Mouse (Mus musculus): ENCODE data around the gene Med16. TPM values are rescaled to one million over a fixed set of nuclear protein-coding genes. Genes with fewer than 3 reads are reported as not detected.

The Med16 gene
- polyA plus RNA-seq, 1 experiment = 103 TPM

DNA sequence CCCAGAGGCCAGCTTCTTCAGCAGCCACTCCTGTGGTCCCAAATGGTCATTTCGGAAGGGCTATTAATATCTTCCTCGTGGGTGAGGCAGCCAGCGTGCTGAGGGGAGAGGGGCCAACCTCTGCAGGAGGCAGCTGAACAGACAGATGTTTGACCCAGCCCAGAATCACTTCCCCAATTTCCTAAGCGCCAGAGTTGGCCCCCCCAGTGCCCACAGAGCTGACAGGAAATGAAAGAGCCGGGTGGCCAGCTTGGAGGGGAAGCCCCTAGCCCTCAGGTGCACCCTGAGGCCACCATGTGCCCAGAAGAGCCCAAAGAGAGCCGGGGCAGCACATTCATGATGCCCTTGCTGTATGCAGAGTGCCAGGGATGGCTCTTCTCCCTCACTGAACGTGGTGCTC, 32.0 kb upstream of the Med16 start:
- Histone ChIP-seq H3K27ac (ENCODE audit: control insufficient read depth, insufficient read depth, low read length) (no peak overlapping the region), H3K4me3 (ENCODE audit: control insufficient read depth, insufficient read depth, low read length) (no peak overlapping the region), H3K36me3 (ENCODE audit: control insufficient read depth, insufficient read depth, low read length) (no peaks in the 10 kb centered on the region), H3K4me1 (replicated peaks; ENCODE audit: control insufficient read depth, insufficient read depth, low read length) (peaks cover 16% of the 10 kb centered on the region), H3K27me3 (ENCODE audit: control insufficient read depth, insufficient read depth, low read length) (no peaks in the 10 kb centered on the region)
- DNase-seq = no peak
- 15% methylated on average over 7 of the region's 7 CpGs for WGBS
- TF ChIP-seq CTCF (IDR thresholded peaks at IDR 0.05; ENCODE audit: borderline replicate concordance, control insufficient read depth, extremely low read depth, insufficient read depth, low read length, poor library complexity) = no peak
- no peak for TF ChIP-seq POLR2A (IDR thresholded peaks at IDR 0.05; ENCODE audit: control insufficient read depth, extremely low read depth, insufficient read depth, low read length, poor library complexity)

- Histone ChIP-seq H3K27ac (ENCODE audit: control insufficient read depth, insufficient read depth, low read length) (no peak overlapping the region), H3K27me3 (ENCODE audit: control insufficient read depth, insufficient read depth, low read length) (no peaks in the 10 kb centered on the region), H3K4me3 (ENCODE audit: control insufficient read depth, insufficient read depth, low read length) (no peak overlapping the region), H3K36me3 (ENCODE audit: control insufficient read depth, insufficient read depth, low read length) (no peaks in the 10 kb centered on the region), H3K4me1 (replicated peaks; ENCODE audit: control insufficient read depth, insufficient read depth, low read length) (peaks cover 16% of the 10 kb centered on the region)
- TF ChIP-seq POLR2A (IDR thresholded peaks at IDR 0.05; ENCODE audit: control insufficient read depth, extremely low read depth, insufficient read depth, low read length, poor library complexity) = no peak
- no peak for TF ChIP-seq CTCF (IDR thresholded peaks at IDR 0.05; ENCODE audit: borderline replicate concordance, control insufficient read depth, extremely low read depth, insufficient read depth, low read length, poor library complexity)
- WGBS = 67% methylated on average over 11 of the region's 11 CpGs
- DNase-seq = no peak
These were observed 29.2 kb upstream of the Med16 start for GRCm38 (mm10) chr10:79937775-79938526.

DNA sequence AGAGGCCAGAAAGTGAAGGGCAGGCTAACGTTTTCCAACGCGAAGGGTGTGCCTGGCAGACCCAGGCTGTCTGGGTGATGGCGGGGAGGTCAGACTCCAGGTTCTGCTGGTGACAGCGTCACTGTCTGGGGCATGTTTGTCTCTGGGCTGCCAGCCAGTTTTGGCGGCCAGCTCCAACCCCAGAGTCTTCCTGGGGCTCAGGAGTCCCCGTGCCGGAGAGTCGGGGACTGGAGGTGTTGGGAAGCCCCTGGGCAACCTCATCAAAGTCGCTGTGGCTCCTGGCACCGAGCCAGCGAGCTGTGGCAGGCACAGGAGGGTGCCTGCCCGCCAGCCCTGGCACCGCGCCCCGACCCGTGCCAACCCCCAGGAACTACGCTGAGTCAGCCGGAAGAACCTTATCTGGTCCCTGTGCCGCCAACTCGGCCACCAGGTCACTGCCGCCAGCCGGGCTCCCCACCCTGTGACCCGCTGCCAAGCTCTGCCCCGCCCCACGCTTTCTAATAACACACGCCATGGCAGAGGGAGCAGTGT, 28.3 kb upstream of the Med16 start:
- TF ChIP-seq CTCF (IDR thresholded peaks at IDR 0.05; ENCODE audit: borderline replicate concordance, control insufficient read depth, extremely low read depth, insufficient read depth, low read length, poor library complexity) (no peak), POLR2A (IDR thresholded peaks at IDR 0.05; ENCODE audit: control insufficient read depth, extremely low read depth, insufficient read depth, low read length, poor library complexity) (no peak)
- Histone ChIP-seq H3K36me3 (ENCODE audit: control insufficient read depth, insufficient read depth, low read length) (no peaks in the 10 kb centered on the region), H3K4me1 (replicated peaks; ENCODE audit: control insufficient read depth, insufficient read depth, low read length) (peaks cover 16% of the 10 kb centered on the region), H3K4me3 (ENCODE audit: control insufficient read depth, insufficient read depth, low read length) (no peak overlapping the region), H3K27ac (ENCODE audit: control insufficient read depth, insufficient read depth, low read length) (no peak overlapping the region), H3K27me3 (ENCODE audit: control insufficient read depth, insufficient read depth, low read length) (no peaks in the 10 kb centered on the region)
- DNase-seq = peak; percentile 58
- WGBS = 2% methylated on average over 27 of the region's 27 CpGs

DNA sequence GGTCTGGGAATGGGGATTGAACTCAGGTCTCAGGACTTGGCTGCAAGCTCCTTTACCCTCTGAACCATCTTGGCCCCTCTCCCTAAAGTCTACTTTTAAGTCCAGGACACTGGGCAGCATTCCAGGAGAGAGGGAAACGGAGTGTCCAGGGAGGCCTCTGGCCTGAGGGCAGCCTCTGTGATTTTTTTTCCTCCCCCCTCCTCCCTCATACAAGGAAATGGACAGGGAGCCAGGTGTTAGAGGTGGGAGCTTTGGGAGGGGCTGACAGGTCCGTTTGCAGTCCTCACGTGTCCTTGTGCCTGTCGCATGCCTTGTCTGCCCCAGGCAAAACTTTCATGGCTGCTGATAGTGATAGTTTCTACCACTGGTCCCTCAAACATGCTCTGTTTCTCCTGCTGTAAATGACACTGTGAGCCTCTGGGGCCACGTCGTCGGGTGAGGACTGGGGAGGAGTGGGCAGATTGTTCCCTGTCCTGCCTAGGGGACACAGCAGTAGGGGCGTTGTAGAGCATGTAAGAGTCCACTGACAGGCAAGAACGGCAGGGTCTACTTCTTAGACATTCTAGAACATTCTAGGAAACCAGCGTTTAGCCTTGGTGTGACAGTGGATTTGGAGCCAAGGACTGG, 27.7 kb upstream of the Med16 start:
- H3K27me3 ChIP-seq (ENCODE audit: control insufficient read depth, insufficient read depth, low read length) = no peaks in the 10 kb centered on the region
- no peaks in the 10 kb centered on the region for H3K36me3 ChIP-seq (ENCODE audit: control insufficient read depth, insufficient read depth, low read length)
- no peak for DNase-seq
- H3K4me3 ChIP-seq (ENCODE audit: control insufficient read depth, insufficient read depth, low read length) = no peak overlapping the region
- peaks cover 16% of the 10 kb centered on the region for H3K4me1 ChIP-seq (replicated peaks; ENCODE audit: control insufficient read depth, insufficient read depth, low read length)
- WGBS = 25% methylated on average over 10 of the region's 10 CpGs
- TF ChIP-seq POLR2A (IDR thresholded peaks at IDR 0.05; ENCODE audit: control insufficient read depth, extremely low read depth, insufficient read depth, low read length, poor library complexity) = no peak
- no peak for TF ChIP-seq CTCF (IDR thresholded peaks at IDR 0.05; ENCODE audit: borderline replicate concordance, control insufficient read depth, extremely low read depth, insufficient read depth, low read length, poor library complexity)
- no peak overlapping the region for H3K27ac ChIP-seq (ENCODE audit: control insufficient read depth, insufficient read depth, low read length)

GRCm38 (mm10) chr10:79934794-79935569, 26.3 kb upstream of the Med16 start:
- no peaks in the 10 kb centered on the region for H3K27me3 ChIP-seq (ENCODE audit: control insufficient read depth, insufficient read depth, low read length)
- WGBS = 97% methylated on average over 16 of the region's 16 CpGs
- no peak for TF ChIP-seq CTCF (IDR thresholded peaks at IDR 0.05; ENCODE audit: borderline replicate concordance, control insufficient read depth, extremely low read depth, insufficient read depth, low read length, poor library complexity)
- TF ChIP-seq POLR2A (IDR thresholded peaks at IDR 0.05; ENCODE audit: control insufficient read depth, extremely low read depth, insufficient read depth, low read length, poor library complexity) = no peak
- H3K27ac ChIP-seq (ENCODE audit: control insufficient read depth, insufficient read depth, low read length) = no peak overlapping the region
- no peak for DNase-seq
- no peaks in the 10 kb centered on the region for H3K36me3 ChIP-seq (ENCODE audit: control insufficient read depth, insufficient read depth, low read length)
- no peak overlapping the region for H3K4me3 ChIP-seq (ENCODE audit: control insufficient read depth, insufficient read depth, low read length)
- H3K4me1 ChIP-seq (replicated peaks; ENCODE audit: control insufficient read depth, insufficient read depth, low read length) = peaks cover 14% of the 10 kb centered on the region

GRCm38 (mm10) chr10:79934272-79934721, 25.6 kb upstream of the Med16 start:
- no peak for DNase-seq
- TF ChIP-seq POLR2A (IDR thresholded peaks at IDR 0.05; ENCODE audit: control insufficient read depth, extremely low read depth, insufficient read depth, low read length, poor library complexity) = no peak

More at GRCm38 (mm10) chr10:79934272-79934721, 25.6 kb upstream of the Med16 start:
- Histone ChIP-seq H3K4me1 (replicated peaks; ENCODE audit: control insufficient read depth, insufficient read depth, low read length) (peaks cover 14% of the 10 kb centered on the region), H3K27ac (ENCODE audit: control insufficient read depth, insufficient read depth, low read length) (no peak overlapping the region), H3K4me3 (ENCODE audit: control insufficient read depth, insufficient read depth, low read length) (no peak overlapping the region), H3K36me3 (ENCODE audit: control insufficient read depth, insufficient read depth, low read length) (no peaks in the 10 kb centered on the region), H3K27me3 (ENCODE audit: control insufficient read depth, insufficient read depth, low read length) (no peaks in the 10 kb centered on the region)
- 91% methylated on average over 13 of the region's 13 CpGs for WGBS

All from thymus, adult 2 months (tissue).